Mouse (Mus musculus) lung, postnatal 0 days (tissue): ENCODE measurements around the gene Calm3.

Experiments used
- CTCF ChIP-seq: IDR thresholded peaks from 2 replicates; pipeline ENCODE4 v1.5.1; 2016; ENCODE audit warnings: antibody characterized with exemption, mild to moderate bottlenecking
- EP300 ChIP-seq: IDR thresholded peaks from 2 replicates; pipeline ENCODE4 v1.6.1; 2016; ENCODE audit warnings: antibody characterized with exemption, mild to moderate bottlenecking, control low read depth

DNA sequence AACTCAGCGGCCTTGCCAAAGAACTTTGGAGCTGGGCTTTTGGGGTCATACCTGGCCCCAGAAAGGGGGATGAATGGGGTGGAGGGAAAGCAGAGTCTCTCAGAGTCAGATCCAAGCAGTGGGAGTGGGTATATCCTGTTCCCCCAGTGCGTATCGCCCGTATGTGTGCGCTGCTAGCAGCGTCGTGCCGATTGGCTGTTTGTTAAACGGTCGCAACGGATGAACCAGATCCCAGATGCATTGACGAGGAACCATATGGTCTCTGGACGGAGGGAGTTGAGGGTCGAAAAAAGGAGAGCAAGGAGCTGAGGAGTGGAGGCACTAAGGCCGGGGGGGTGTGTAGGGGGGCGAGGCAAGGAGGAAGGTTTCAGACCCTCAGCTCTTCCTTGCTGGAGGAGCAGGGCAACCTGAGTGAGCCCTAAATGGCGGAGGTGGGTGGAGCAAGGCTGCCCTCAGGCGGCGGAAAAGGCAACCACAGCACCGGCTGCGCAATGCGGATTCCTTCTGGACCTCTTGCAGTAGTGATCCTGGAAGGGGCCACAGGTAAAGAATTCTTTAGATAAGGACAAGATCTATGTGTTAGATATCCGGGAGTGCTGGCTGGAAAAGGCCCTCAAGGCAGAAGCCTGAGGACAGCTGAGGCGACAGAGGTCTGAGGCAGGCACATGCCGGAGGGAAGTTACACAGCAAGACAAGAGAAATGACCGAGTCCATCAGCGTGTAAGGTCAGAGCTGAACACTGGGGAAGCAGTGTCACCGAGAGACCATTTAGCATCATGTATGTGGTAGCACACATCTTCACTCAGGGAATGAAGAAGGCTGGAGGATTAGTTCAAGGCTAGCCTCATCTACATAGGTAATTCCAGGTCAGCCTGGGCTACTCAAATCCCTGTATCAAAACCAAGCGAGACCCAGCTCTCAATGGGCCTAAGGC lies 26.3 kb upstream of the Calm3 start:
- peak; percentile 96 for TF ChIP-seq CTCF
- TF ChIP-seq EP300 = no peak
